Mouse (Mus musculus): ENCODE results near the gene Zfhx2. TPM values are rescaled to one million over a fixed set of nuclear protein-coding genes. Genes with fewer than 3 reads are reported as not detected.

Gene Zfhx2
- total RNA-seq, 4 experiments from 2014 or later: 4.9 to 6.2 (median 5.6) TPM

DNA sequence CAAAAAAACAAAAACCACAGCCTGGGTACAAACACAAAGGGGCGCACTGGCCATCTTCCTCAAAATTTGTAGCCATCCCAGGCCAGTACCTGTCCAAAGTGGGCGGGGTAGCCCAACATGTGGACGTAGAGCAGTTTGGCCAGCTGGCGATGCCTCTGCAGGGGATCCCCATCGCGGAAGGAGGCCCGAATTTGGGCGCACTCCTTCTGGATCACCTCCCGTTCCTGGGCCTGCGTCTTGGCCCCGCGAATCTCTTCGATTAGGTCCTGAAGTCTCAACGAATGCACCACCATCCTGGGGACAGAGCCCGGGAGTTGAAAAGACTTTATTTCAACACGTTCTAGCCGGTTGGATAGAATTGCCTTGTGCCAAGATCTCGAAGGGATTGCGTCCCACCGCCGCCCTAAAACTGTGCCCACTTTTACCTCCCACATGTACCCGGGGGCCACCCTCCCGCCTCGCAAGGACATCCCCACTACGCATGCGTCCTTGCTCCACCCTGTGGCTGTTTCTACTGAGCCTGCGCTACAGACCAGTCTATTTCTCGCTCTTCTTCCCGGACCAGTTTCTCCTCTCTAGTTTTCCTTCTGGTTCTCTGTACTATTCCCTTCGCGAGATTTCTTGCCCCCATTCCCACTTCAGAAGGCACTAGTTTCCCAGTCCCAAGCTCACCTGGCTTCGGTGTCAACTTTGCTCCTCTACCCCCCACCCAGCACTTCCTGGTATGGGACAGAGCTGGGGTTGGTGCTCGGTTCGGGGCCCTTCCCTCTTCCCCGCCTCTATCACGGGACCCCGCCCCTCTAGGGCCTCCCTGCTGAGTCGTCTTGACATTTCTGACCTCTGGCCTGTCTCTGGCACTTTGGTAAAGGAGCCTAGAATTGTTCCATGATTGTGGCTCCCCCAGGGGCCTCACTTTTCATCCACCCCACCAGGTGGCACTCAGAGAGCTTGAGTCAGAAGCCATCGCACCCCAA, 14.0 kb upstream of the Zfhx2 start, which contains the start of gene Ap1g2:
Ap1g2 (minus strand) TSS at position 758 of the 974 bp plus-strand sequence.
- peak; percentile 73 to 78 for DNase-seq (ENCODE audit: low spot score in 2 of 2)

DNA sequence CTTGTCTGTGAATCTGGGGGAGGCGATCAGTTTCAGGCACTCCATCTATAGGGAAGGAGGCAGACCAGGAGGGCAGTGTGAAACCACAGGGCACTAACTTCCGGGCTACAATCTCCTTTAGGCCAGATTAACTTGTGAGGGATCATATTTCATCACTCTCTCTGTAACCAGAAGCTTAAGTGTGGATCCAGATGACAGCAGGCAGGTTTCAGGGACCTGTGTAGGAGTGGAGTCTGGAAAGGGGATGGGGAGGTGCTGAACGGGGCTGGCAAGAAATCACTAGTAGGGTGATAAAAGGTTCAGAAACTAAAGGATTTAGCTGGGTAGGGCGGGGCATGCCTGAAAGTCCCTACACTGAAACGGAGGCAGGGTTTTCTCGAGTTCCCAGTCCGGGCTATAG, 13.3 kb upstream of the Zfhx2 start:
- DNase-seq (ENCODE audit: low spot score in 2 of 2): no peak

DNA sequence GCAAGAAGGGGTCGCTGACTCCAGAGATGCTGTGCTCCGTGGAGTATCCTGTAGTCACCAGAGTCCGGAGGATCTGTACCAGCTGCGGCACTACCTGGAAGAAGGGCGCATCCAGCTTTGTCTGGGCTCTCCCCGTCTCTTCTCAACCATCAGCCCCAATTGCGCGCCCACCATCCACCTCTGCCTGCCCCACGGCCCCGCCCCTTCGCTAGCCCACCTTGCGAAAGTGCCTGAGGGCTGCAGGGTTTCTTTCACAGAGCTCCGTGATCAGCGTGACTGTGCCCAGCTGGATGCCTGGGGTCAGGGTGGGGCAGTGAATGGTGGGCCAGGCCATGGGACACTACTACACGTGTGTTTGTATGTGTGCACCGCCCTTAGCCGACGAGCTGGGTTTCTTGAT, 12.2 kb upstream of the Zfhx2 start:
- no peak for DNase-seq (ENCODE audit: low spot score in 2 of 2)

DNA sequence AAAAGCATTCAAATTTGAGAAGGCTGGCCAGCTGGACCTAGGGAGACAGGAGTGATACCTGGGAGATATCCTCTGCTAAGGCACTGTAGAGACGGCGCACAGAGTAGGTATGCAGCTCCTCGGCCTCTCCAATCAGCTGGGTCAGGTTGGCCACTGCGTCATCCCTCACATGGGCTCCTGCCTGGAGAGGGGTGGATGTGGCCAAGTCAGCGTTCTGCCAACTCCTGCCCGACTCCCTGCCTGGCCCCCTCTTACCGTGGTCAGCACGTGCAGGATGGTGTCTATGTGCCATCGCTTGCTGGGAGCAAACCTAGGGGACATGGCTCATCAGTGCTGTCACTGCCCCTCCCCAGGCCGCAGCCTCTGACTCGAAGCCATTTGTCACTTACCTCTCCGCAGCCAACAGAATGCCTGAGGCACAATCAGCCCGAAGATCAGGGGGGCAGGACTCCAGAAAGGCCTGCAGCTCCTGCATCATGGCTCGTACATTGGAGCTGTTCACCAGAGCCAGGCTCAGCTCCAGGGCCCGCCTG, 10.2 kb upstream of the Zfhx2 start:
- no peak for DNase-seq (ENCODE audit: low spot score in 2 of 2)

DNA sequence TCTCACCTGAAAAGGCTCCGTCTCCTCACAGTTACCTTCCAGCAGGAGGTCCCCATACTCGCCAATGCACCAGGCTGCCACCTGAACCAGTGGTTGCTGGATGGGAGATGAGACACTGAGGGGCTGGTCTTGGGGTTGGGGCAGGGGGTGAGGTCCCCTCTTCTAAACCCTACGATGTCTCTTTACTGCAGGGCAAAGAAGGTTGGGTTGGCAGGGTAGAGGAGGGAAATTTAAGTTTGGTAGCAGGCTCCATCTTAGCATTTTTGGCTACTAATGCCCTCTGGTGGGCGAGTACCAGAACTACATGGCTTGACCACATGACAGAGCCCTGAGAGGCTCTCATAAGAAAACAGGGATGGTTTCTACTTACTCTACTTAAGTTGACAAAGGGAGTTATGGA, 9.5 kb upstream of the Zfhx2 start:
- DNase-seq (ENCODE audit: low spot score in 2 of 2): peak in 1 of 2 experiments; percentile 36

DNA sequence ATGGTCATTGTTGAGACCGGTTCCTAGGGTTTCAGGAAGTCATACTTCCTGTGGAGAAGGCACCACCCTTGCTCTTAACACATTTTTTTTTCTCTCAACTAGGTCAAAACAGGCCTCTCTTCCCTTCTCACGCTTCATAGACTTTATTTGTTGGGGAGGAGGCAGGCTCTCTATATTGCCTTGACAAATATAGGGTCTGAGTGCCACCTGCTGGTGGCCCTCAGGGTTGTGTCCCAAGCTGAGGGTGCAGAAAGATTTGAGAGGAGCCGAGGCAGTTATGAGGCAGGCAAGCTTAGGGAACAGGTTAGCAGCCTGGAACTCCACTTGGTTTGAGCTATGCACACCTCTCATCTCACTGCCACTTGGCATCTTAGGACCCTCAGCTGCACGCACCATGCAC, 5.9 kb upstream of the Zfhx2 start:
- no peak for DNase-seq (ENCODE audit: low spot score in 2 of 2)

DNA sequence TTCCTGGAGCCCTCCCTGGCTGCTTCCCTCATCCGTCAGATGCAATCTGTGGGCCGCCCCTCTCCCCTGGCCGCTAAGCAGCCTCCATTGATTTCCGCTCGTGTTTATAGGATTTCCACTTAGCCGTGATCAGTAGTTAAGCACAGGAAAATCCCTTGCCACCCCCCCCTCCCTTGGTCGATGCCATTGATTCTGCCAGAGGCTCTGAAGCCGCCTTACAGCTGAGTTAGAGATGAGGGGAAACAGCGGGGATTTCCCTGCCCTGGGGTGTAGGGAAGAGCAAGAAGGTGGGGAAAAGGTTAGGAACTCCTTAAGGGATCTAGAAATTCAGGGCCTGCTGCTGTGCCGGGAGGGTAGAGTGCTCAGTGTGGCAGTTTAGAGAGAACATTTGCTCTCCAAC, 5.5 kb upstream of the Zfhx2 start:
- no peak for DNase-seq (ENCODE audit: low spot score in 2 of 2)

DNA sequence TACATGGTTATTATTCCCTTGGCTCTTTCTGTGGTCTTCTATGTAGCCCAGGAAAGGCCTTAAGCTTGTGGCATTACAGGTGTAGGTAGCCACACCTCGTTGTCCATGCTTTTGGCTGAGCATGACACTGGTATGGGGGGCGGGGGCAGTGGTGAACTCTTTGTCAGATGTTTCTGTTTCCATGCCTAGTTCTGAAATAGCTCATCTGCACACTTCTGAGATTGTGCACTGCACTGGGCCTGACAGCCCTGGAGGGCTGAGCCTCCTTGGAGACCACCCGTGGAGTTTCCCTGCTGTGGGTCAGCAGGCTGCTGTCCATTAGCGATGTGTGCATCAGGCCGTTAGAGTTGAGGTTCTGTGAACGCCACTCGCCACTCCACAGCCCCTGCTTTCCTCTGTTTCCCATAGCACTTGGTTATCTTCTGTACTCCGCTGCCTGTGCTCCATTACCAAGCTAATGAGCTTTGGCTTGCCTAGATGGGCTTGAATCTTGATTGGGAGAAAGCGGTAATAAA, 4.5 kb upstream of the Zfhx2 start:
- DNase-seq (ENCODE audit: low spot score in 2 of 2): no peak

DNA sequence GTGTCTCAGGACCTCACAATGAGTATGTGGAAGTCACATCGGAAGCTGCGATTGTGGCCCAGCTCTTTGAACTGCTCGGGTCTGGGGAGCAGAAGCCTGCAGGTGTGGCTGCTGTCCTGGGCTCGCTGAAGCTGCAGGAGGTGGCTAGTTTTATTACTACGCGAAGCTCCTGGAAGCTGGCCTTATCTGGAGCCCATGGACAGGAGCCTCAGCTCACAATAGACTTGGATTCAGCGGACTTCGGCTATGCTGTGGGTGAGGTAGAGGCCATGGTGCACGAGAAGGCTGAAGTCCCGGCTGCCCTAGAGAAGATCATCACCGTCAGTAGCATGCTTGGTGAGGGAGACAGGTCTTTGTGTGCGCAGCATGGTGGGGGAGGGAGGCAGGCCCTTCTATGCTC, 3.5 kb upstream of the Zfhx2 start:
- DNase-seq (ENCODE audit: low spot score in 2 of 2): no peak

DNA sequence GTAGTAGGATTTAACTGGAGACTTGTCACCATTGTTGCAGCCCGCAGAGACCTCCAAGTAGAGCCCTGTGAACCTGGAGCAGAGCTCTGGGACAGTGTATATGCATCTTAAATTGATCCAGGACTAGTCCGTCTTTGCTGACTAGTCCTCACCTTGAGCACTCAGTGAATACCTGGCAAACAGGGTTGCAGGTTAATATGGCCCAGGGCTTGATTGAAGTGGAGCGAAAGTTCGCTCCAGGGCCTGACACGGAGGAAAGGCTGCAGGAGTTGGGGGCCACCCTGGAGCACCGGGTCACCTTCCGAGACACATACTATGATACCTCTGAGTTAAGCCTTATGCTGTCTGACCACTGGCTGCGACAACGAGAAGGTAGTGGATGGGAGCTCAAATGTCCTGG, 3.1 kb upstream of the Zfhx2 start:
- DNase-seq (ENCODE audit: low spot score in 2 of 2): no peak

DNA sequence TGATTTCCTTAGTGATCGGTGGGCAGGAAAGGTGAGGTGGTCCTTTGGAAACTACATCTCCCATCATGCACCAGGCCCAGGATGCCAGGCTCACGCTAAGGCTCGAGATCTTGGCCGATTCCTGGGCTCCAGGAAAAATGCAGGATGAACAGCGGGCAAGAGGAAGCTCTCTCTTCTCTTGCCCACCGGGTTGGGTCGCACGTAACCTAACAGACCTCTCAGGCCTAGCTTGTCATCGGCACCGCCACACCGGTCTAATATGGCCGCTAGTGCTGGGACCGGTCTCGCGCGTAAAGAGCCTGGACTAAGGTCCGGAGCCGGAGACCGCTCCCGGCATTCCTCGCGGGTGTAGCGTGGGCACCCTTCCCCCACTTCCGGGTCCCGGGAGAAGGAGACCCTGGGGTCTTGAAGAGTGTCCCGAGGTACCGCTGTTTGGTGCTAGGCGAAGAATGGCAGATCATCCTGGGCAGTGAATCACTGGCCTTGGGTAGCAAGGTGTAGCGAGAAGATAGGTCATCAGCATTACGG, 2.6 kb upstream of the Zfhx2 start, which contains the start of gene Thtpa:
Thtpa (plus strand) TSS at position 81 of the 528 bp plus-strand sequence.
- DNase-seq (ENCODE audit: low spot score in 2 of 2): peak; percentile 57 to 67

DNA sequence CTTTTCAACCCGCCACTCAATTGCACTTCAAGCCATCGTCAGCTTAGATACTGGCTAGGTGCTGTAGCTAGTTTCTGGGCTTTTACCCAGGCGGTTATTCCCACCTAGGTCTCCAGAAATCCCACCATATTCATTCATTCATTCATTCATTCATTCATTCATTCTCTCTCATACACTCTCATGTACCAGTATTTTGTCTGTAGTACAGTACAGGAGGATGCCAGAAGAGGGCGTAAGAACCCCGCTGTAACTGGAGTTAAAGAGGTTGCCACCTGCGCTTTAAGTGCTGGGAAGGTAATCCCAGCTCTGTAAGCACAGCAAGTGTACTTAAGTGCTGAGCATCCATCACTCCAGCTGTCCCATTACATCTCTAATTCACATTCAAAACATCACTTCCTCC, 1.8 kb upstream of the Zfhx2 start:
- no peak for DNase-seq (ENCODE audit: low spot score in 2 of 2)

DNA sequence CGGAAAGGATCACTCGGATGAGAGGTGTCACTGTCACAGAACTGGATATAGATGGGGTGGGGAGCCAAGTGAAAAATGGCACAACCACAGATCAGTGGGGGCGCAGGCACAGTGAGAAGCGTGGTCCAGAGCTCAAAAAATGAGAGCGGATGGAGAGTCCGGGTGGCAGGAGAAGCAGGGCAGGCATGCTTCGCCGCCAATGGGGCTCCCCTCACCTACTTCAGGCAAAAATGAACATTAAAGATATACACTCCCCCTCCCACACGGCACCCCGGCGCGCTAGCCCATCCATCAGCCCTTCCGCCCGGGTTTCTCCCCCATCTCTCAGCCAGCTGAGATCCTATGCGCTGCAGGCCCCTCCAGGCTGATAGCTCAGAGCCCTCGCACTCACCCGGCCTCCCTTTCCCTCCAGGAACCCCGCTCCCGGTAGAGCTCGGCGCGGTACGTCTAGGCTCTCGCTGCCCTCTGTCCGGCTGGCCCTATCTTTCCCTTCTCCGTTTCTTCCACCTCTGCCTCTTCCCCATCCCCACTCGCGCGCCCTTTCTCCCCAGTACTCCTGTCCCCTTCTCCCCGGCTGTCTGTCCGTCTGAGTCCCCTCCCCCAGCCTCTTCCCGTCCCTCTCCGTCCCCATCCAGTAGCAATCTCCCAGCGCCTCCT, 787 bp downstream of the Zfhx2 start:
- DNase-seq (ENCODE audit: low spot score in 2 of 2): no peak

DNA sequence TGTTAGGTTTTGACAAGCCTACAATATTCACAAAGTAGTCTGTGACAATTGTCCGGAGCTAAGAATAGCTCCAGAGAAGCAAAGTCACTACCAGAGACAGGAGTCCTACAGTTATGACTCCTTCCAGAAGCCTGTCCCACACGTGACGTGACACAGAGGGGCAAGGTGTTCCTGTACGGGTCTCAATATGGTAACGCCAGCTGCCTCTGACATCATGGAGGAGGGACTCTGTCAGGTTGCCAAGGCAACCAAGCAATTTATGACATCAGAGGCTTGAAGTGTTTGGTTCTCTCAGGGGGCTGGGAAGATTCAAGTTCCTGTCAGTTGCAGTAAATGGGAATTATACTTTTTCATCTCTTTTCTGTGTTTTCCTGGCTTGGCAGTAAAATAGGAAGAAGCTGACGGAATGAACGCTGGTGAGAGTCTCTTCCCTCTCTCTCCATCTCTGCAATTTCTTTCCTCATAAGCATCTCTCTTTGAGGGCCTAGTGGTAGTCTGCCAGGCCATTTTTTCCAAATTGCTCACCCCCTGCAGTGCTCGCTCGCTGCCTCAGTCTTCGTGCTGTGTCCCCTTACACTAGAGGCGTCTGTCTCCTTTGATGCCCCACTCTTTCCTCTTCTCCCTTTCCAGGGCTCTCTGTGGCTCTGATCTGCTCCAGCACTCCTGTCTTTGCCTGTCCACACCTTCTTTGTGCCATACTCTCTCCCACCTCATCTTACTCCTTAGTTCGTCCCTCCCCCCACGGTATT, 2.8 kb downstream of the Zfhx2 start:
- DNase-seq (ENCODE audit: low spot score in 2 of 2): no peak

DNA sequence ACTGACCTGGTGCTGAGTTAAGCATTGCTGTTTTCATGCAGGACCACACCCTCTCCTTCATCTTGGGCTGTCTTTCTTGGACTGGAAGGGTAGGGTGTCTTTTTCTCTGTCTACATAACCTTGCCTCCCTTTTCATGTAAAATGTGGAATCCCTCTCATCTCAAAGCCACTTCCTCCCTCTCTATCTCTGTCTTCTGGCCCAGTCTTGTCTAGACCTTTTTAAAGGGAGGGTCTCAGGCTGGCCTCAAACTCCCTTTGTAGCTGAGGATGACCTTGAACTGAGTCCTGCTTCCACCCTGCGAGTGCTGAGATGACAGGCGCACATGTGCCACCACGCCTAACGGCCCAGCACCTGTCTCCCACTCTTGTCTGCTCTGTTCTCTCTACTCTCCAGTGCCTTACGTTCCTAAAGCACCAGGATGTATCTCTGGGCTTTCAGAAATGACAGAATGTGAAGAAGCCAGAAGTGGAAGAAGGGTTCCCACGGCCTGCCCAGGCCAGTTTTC, 6.1 kb downstream of the Zfhx2 start:
- DNase-seq (ENCODE audit: low spot score in 2 of 2): no peak

DNA sequence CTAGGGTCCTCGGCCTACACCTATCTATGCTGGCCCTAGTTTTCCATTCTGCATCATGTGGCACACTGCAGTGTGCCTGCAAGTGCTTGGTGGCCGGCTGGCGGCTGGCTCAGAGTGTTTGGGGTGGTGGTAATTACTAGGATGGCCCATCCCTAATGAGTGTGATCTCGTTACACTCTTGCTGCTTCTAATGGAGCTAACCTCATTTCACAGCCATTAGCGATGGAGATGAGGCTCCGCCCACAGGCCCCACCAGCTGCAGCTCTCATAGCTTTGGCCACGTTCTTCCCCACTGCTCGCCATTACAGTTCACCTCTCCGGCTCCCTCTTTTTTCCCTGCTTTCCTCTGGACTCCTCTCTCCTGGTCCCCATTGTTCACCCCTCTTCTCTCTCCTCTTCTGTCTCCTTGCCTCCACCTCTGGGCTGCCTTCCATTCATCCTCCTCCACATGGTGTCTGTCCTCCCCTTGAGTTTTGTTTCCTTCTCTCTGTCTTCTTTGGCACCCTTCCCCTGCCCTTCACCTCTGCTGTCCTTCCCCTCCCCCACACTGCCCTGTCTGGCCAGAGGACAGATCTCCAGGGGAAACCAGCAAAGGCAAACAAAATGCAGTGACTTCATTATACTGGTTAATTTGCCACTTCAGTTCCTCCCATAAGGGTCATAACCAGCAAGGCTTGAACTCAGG, 6.7 kb downstream of the Zfhx2 start:
- no peak for DNase-seq (ENCODE audit: low spot score in 2 of 2)

DNA sequence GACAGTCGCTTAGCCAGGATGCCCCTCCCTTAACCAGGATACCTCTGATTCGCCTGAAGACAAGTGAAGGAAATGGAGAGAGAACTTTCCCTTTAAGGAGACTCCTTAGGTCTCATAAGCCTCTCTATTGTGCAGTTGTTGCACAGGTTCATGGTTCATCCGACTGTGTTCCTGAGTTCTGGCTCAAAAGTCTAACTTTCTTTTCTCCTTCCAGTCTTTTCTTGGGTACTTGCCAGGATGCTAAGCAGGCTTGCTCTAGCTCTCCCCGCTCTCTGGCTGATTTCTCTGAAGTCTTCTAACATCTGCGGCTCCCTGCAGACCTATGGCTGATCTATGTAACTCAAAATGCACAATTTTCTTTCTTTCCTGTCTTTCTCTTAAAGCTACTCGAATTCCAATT, 8.6 kb downstream of the Zfhx2 start:
- no peak for DNase-seq (ENCODE audit: low spot score in 2 of 2)

DNA sequence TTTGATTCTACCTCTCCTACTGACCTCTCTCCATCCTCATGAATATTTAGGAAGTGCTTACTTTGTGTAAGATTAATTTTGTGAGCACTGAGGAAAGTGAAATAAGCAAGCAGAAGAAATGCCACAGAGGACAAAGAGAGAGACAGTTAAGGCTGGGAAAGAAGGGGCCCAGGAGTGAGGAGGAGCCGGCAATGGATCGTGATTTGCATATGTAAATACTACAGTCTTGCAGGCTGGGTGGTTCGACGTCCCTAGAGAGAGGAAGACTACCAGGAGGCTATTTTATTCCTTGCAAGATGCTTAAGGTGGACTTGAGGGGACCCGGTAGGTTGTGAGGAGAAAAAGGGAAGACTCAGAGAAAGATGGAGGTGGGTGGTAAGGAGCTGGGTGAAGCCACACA, 11.0 kb downstream of the Zfhx2 start:
- no peak for DNase-seq (ENCODE audit: low spot score in 2 of 2)

DNA sequence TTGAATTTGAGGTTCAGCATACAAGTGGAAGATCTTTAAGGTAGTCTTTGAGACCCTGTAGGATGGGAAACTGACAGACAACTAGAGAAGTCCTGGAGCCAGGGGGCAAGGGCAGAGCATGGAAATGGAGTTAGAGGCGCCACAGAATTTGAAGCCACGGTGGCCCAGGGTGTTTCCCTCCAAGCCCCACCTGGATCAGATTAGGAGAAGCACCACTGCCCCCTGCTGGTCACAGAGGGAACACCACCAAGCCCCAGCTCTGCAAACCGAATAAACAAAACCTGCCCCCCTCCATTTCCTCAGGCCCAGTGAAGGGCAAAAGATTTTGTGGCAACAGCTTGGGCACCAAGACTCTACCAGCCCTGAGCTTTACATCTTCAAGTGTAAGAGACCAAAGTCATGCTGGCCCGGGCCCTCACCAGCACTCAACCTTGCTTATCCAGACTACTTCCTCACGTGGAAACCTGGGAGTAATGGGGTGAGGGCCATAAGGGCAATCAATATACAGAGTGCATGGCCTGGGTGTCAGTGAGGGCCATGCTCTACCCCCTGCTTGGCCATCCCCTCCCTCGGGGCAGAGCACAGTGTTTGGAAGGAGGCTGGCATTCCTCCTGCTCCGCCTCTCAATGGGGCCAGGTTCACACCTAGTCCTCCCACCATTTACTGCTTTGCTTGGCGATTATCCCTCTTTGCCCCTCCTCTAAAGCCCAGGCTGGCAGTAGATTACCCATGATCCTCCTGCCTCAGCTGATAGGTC, 12.7 kb downstream of the Zfhx2 start:
- DNase-seq (ENCODE audit: low spot score in 2 of 2): peak in 1 of 2 experiments; percentile 34
